Mouse (Mus musculus) heart, postnatal 0 days (tissue): ENCODE results near the gene Pde4d. TPM values are rescaled to one million over a fixed set of nuclear protein-coding genes. Genes with fewer than 3 reads are reported as not detected.
A peak's percentile ranks its signal among the peaks of the same experiment; 100 is the strongest.

ENCODE experiments used
- ATAC-seq: fragments of 200-750 bp; cut with Nextera tagmentation; 2 replicates; pipeline ENCODE4 v1.8.0; 2017; ENCODE audit warnings: low read depth, moderate number of reproducible peaks, moderate library complexity; ENCODE audit not compliant: insufficient read depth
- DNase-seq: peaks from one replicate; pipeline ENCODE4 v3.0.0-alpha.2; 2016; ENCODE audit warnings: low spot score
- H3K27ac ChIP-seq: fragments of 300-500 bp; sonication (generic); 2 replicates; pipeline ENCODE4 v1.5.1; 2014; ENCODE audit warnings: low read depth, mild to moderate bottlenecking
- H3K27me3 ChIP-seq: fragments of 300-500 bp; sonication (generic); 2 replicates; pipeline ENCODE4 v1.6.1; 2014; ENCODE audit warnings: low read length, mixed read lengths; ENCODE audit not compliant: control insufficient read depth, insufficient read depth
- H3K36me3 ChIP-seq: fragments of 300-500 bp; sonication (generic); replicated peaks from 2 replicates; pipeline ENCODE4 v1.6.1; 2014; ENCODE audit warnings: low read length, mixed read lengths; ENCODE audit not compliant: control insufficient read depth, insufficient read depth
- H3K4me1 ChIP-seq: fragments of 300-500 bp; sonication (generic); 2 replicates; pipeline ENCODE4 v1.6.1; 2014; ENCODE audit warnings: antibody characterized with exemption; ENCODE audit not compliant: control insufficient read depth, insufficient read depth
- H3K4me2 ChIP-seq: fragments of 300-500 bp; sonication (generic); 2 replicates; pipeline ENCODE4 v1.6.1; 2014; ENCODE audit warnings: low read depth, mild to moderate bottlenecking, low read length, moderate library complexity
- H3K4me3 ChIP-seq: fragments of 300-500 bp; sonication (generic); 2 replicates; pipeline ENCODE4 v1.5.1; 2014; ENCODE audit warnings: low read depth, low read length
- H3K9ac ChIP-seq: fragments of 300-500 bp; sonication (generic); replicated peaks from 2 replicates; pipeline ENCODE4 v1.6.1; 2014; ENCODE audit warnings: low read depth, low read length, mixed read lengths
- H3K9me3 ChIP-seq: fragments of 300-500 bp; sonication (generic); replicated peaks from 2 replicates; pipeline ENCODE4 v1.6.1; 2016; ENCODE audit warnings: low read length; ENCODE audit not compliant: control insufficient read depth
- CTCF ChIP-seq: IDR thresholded peaks from 2 replicates; pipeline ENCODE4 v1.5.1; 2016; ENCODE audit warnings: antibody characterized with exemption, control low read depth, low read depth
- EP300 ChIP-seq: IDR thresholded peaks from 2 replicates; pipeline ENCODE4 v1.6.1; 2016; ENCODE audit warnings: antibody characterized with exemption, low read depth
- WGBS: fragments of 180-500 bp; shearing (Covaris S2); extraction: QIAGEN DNeasy Blood & Tissue Kit; methylation state at CpG from one replicate; pipeline ENCODE4 v1.1.7; 2014; 5-methylcytosine and 5-hydroxymethylcytosine counted together
- polyA plus RNA-seq: library from polyadenylated mRNA; unstranded; fragments of >200 nt; fragmentation: Nextera tagmentation; extraction: Ambion mirVana; gene quantifications from 2 replicates; pipeline ENCODE4 v1.2.1, GENCODE M21; 2015
- total RNA-seq: library from RNA; depleted of rRNA; stranded (reverse); fragments of >200 nt; gene quantifications from 2 replicates; pipeline ENCODE4 v1.2.3, GENCODE M21; 2014; ENCODE audit warnings: low replicate concordance

Gene Pde4d
- total and polyA plus RNA-seq, 2 experiments from 2014 or later, result 21.9 to 58.0 TPM

DNA sequence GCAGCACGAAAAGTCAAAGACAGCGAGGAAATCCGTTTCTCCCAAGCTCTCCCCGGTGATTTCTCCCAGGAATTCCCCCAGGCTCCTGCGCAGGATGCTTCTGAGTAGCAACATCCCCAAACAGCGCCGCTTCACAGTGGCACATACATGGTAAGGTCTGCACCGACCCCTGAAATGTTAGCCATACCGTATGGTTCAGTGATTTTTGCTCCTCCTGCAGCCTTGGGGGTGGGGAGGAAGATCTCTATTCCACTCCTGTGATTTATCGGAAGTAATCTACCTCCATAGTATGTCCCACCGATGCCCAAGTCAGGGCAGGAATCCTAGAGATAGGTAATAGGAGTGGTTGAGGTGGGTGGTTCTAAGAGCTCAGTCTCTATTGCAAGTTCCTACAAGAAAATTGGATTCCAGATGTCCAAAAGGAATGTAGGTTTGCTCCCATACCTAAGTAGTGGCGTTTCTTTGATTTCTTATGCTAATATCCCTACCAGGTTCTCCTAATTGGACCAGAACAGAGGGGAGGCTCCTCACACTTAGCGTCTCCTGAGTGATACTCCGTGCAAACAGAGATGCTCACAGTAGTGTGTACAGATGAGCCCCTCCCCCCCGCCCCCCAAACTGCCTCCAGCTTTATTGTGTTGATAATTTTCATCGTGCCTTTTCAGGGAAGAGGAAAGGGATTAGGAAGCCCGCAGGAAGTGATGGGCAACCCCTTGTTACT lies 811.2 kb downstream of the Pde4d start:
- no peak for DNase-seq
- peak; percentile 55; the same call in 1 of the 2 replicates for ATAC-seq

GRCm38 (mm10) chr13:109261642-109262220 lies 812.0 kb downstream of the Pde4d start:
- no peak for TF ChIP-seq CTCF
- no peak for TF ChIP-seq EP300
- H3K36me3 ChIP-seq, result no peaks in the 10 kb centered on the region
- H3K9ac ChIP-seq, result no peak overlapping the region
- ATAC-seq (no peak), DNase-seq (no peak)
- H3K27me3 ChIP-seq, result no peaks in the 10 kb centered on the region
- H3K9me3 ChIP-seq, result no peaks in the 10 kb centered on the region
- 25% methylated on average over 5 of the region's 5 CpGs for WGBS
- peak overlapping the region; percentile 96 for H3K4me2 ChIP-seq
- peak overlapping the region; percentile 31 for H3K27ac ChIP-seq
- 0 out of 2 replicates have a peak, but pooled peaks cover 7% of the 10 kb centered on the region for H3K4me1 ChIP-seq
- H3K4me3 ChIP-seq, result peak overlapping the region; percentile 69

More for the DNA sequence above, 811.2 kb downstream of the Pde4d start:
- 0 out of 2 replicates have a peak, but pooled peaks cover 7% of the 10 kb centered on the region for H3K4me1 ChIP-seq
- WGBS, result 4% methylated on average over 17 of the region's 17 CpGs
- peak overlapping the region; percentile 65 for H3K9ac ChIP-seq
- no peak for TF ChIP-seq CTCF
- TF ChIP-seq EP300, result no peak
- peak overlapping the region; percentile 96 for H3K4me2 ChIP-seq
- peak overlapping the region; percentile 84 for H3K27ac ChIP-seq
- no peaks in the 10 kb centered on the region for H3K36me3 ChIP-seq
- H3K27me3 ChIP-seq, result no peaks in the 10 kb centered on the region
- H3K4me3 ChIP-seq, result peak overlapping the region; percentile 69
- H3K9me3 ChIP-seq, result no peaks in the 10 kb centered on the region

DNA sequence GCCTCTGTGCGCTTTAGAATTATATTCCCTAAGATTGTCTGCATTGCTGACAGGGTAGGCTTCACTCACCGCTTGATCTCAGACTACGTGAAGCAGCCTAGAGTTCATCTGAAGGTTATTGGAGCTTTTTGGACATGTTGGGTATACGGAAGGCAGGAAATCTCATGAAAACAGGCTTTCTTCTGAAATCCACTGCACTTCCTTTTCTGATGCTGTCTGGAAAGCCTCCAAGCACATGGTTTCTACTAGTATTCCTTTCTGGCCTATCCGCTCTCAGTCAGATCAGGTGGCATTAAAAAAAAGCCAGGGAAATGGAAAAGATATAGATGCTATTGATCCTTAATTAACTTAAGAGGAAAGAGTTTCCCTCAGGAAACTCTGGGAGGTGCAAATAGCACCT lies 812.8 kb downstream of the Pde4d start:
- DNase-seq (no peak), ATAC-seq (no peak)
- H3K36me3 ChIP-seq, result no peaks in the 10 kb centered on the region
- H3K9ac ChIP-seq, result no peak overlapping the region
- WGBS, result 64% methylated on average over 5 of the region's 5 CpGs
- no peak for TF ChIP-seq EP300
- TF ChIP-seq CTCF, result no peak
- no peak overlapping the region for H3K4me3 ChIP-seq
- peak overlapping the region; percentile 96 for H3K4me2 ChIP-seq
- H3K27ac ChIP-seq, result no peak overlapping the region
- H3K9me3 ChIP-seq, result no peaks in the 10 kb centered on the region
- H3K27me3 ChIP-seq, result no peaks in the 10 kb centered on the region
- H3K4me1 ChIP-seq, result 0 out of 2 replicates have a peak, but pooled peaks cover 7% of the 10 kb centered on the region

DNA sequence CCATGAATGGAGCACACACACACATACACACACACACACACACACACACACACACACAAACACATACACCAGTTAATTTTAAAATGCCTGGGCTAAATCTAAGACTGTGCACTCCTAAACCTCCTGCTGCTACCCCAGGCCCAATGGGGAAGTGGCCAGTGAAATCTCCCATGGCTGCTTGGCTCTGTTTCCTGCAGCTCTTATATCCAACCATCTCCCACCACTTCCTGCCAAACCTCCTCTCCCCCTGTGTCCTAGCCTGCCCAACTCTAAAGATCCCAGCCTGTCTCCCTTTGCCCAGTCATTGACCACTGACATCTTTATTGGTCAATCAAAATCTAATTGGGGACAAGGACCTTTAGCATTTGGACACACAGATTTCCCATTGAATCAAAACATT lies 814.1 kb downstream of the Pde4d start:
- Histone ChIP-seq H3K27me3 (no peaks in the 10 kb centered on the region), H3K4me2 (no peak overlapping the region), H3K27ac (no peak overlapping the region), H3K4me1 (0 out of 2 replicates have a peak, but pooled peaks cover 7% of the 10 kb centered on the region), H3K4me3 (no peak overlapping the region), H3K9me3 (no peaks in the 10 kb centered on the region), H3K9ac (no peak overlapping the region), H3K36me3 (no peaks in the 10 kb centered on the region)
- DNase-seq (no peak), ATAC-seq (no peak)
- TF ChIP-seq EP300 (no peak), CTCF (no peak)

DNA sequence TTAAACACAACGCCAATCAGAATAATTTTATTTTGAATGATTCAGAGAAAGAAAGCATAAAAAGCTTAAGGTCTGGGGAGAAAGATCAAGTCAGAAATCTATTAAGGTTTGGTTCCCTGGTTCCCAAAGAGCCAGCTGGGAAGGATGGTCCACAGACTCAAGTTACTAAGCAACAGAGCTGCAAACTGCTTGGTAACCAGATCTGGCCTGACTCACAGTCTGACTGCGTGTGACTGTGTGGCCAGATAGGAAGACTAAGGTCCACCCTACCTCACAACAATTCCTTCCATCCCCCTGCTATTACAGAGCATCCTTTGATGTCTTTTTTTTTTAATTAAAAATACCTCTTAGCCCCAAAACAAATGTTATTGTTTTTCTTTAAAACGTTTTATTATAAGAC lies 818.5 kb downstream of the Pde4d start:
- no peak overlapping the region for H3K27ac ChIP-seq
- DNase-seq, result no peak
- no peak for ATAC-seq
- H3K4me1 ChIP-seq, result no peaks in the 10 kb centered on the region
- TF ChIP-seq EP300, result no peak
- no peak for TF ChIP-seq CTCF
- WGBS, result 63% methylated on average over 3 of the region's 3 CpGs
- H3K36me3 ChIP-seq, result no peaks in the 10 kb centered on the region
- H3K4me2 ChIP-seq, result no peak overlapping the region
- H3K9me3 ChIP-seq, result no peaks in the 10 kb centered on the region
- no peaks in the 10 kb centered on the region for H3K27me3 ChIP-seq
- no peak overlapping the region for H3K4me3 ChIP-seq
- H3K9ac ChIP-seq, result no peak overlapping the region
